Mouse (Mus musculus): ENCODE measurements around the gene Srbd1.

Gene Srbd1

GRCm38 (mm10) chr17:85943551-85943981, 201.4 kb downstream of the Srbd1 start:
- no peak for TF ChIP-seq GATA4 (IDR thresholded peaks at IDR 0.05; ENCODE audit: insufficient replicate concordance, low read length)

- no peak for TF ChIP-seq GATA4 (IDR thresholded peaks at IDR 0.05; ENCODE audit: insufficient replicate concordance, low read length)
These were observed 201.9 kb downstream of the Srbd1 start for GRCm38 (mm10) chr17:85943071-85943470.

DNA sequence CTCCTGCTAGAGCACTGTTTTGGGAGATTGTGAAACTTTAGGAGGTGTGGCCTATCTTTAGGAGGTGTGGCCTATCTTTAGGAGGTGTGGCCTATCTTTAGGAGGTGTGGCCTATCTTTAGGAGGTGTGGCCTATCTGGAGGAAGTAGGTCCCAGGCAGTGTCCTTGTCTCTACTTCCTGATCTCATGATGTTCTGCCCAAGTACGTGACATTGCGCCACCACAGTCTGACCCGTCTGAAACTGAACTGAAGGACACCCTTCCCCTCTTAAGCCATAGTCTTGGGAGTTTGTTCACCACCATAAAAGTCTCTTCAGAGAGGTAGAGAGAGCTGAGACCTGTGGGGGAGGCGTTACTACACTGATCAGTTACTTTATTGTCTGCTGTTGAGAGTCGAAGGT, 202.9 kb downstream of the Srbd1 start:
- TF ChIP-seq GATA4 (IDR thresholded peaks at IDR 0.05; ENCODE audit: insufficient replicate concordance, low read length): no peak

- TF ChIP-seq GATA4 (IDR thresholded peaks at IDR 0.05; ENCODE audit: insufficient replicate concordance, low read length): no peak
These were observed 203.7 kb downstream of the Srbd1 start for GRCm38 (mm10) chr17:85941141-85941738.

DNA sequence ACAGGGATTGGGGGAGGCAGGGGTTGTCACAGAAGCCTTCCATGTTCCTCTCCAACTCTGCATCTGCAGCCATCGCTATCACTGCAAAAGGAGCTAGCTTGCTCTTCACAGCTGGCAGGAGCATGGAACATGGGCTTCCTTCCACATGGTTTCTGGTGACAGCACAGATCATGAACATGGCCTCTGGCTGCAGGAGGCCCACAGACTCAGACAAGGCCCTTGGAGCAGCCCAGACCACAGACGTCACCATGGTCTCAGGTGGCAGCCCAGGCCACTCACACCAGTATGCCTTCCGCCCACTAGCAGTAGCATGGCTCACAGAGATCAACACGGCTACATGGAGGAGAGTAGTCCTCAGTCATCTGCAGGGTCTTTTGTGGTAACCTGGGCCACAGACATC, 207.8 kb downstream of the Srbd1 start:
- no peak for TF ChIP-seq GATA4 (IDR thresholded peaks at IDR 0.05; ENCODE audit: insufficient replicate concordance, low read length)

DNA sequence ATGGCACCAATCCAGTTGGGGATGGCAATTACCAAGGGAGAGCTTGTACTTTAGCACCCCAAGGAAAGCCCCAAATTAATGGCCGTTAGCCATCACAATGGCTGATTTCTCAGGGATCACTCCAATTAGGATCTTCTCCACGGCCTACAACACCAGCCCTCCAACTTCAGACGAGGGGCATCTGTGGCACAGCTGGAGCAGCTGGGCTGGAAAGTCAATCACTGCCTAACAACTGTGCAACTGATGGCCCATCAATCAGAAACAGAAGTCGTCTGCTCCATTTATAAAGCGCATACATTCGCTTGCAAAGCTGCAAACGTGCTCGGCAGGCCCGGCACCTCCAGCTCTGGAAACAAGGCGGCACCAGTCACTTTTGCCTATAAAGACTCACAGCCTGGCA, 209.7 kb downstream of the Srbd1 start:
- TF ChIP-seq GATA4 (IDR thresholded peaks at IDR 0.05; ENCODE audit: insufficient replicate concordance, low read length): no peak

Measured in liver, adult (tissue).